Mouse (Mus musculus) central nervous system, embryonic 18 days (tissue): ENCODE measurements around the gene Olfr1174-ps. TPM values are rescaled to one million over a fixed set of nuclear protein-coding genes. Genes with fewer than 3 reads are reported as not detected.

ENCODE experiments used
- polyA plus RNA-seq: library from polyadenylated mRNA; depleted of rRNA; stranded (reverse); fragments of >200 nt; gene quantifications from 2 replicates; pipeline ENCODE4 v1.2.3, GENCODE M21; 2012; rRNA removed

Gene Olfr1174-ps
- polyA plus RNA-seq = not detected in 2 replicates

GRCm38 (mm10) chr2:88315035-88315434 lies at the start of gene Olfr1174-ps:
Olfr1174-ps (minus strand) TSS chr2:88315135.

GRCm38 (mm10) chr2:88346392-88346791 lies 31.5 kb upstream of the Olfr1174-ps start, which contains the start of gene Olfr1177-ps:
Olfr1177-ps (minus strand) TSS chr2:88346492.

GRCm38 (mm10) chr2:88336421-88336820 lies 21.5 kb upstream of the Olfr1174-ps start, which contains the start of gene Olfr1176:
Olfr1176 (plus strand) TSS chr2:88336721.

GRCm38 (mm10) chr2:88327115-88327514 lies 12.2 kb upstream of the Olfr1174-ps start, which contains the start of gene Olfr1175-ps:
Olfr1175-ps (minus strand) TSS chr2:88327215.

GRCm38 (mm10) chr2:88279775-88280174 lies 35.2 kb downstream of the Olfr1174-ps start, which contains the start of gene Olfr1173:
Olfr1173 (minus strand) TSS chr2:88279875.

Other genes with a start within 250 kb of the Olfr1174-ps start
- gene Olfr1163, start 243.3 kb downstream of the Olfr1174-ps start, polyA plus RNA-seq = not detected in 2 replicates
- gene Olfr1164, start 221.2 kb downstream of the Olfr1174-ps start, polyA plus RNA-seq = not detected in 2 replicates
- gene Olfr1166, start 186.9 kb downstream of the Olfr1174-ps start, polyA plus RNA-seq = not detected in 2 replicates
- gene Olfr1167, start 159.9 kb downstream of the Olfr1174-ps start, polyA plus RNA-seq = not detected in 2 replicates
- gene Olfr1168, start 133.3 kb downstream of the Olfr1174-ps start, polyA plus RNA-seq = not detected in 2 replicates
- not detected in 2 replicates for gene Olfr1170, start 86.8 kb downstream of the Olfr1174-ps start, polyA plus RNA-seq
- not detected in 2 replicates for gene Olfr1173, start 35.3 kb downstream of the Olfr1174-ps start, polyA plus RNA-seq
- not detected in 2 replicates for gene Olfr1175-ps, start 12.1 kb upstream of the Olfr1174-ps start, polyA plus RNA-seq
- gene Olfr1176, start 21.6 kb upstream of the Olfr1174-ps start, polyA plus RNA-seq = not detected in 2 replicates
- not detected in 2 replicates for gene Olfr1177-ps, start 31.4 kb upstream of the Olfr1174-ps start, polyA plus RNA-seq
- not detected in 2 replicates for gene Olfr1178, start 71.9 kb upstream of the Olfr1174-ps start, polyA plus RNA-seq
- gene Olfr1179, start 91.3 kb upstream of the Olfr1174-ps start, polyA plus RNA-seq = not detected in 2 replicates
- not detected in 2 replicates for gene Olfr1180, start 104.0 kb upstream of the Olfr1174-ps start, polyA plus RNA-seq
- not detected in 2 replicates for gene Olfr1181, start 111.0 kb upstream of the Olfr1174-ps start, polyA plus RNA-seq
- not detected in 2 replicates for gene Gm13757, start 134.0 kb upstream of the Olfr1174-ps start, polyA plus RNA-seq
- not detected in 2 replicates for gene Olfr1183, start 139.7 kb upstream of the Olfr1174-ps start, polyA plus RNA-seq
- not detected in 2 replicates for gene Olfr1184, start 168.5 kb upstream of the Olfr1174-ps start, polyA plus RNA-seq
- not detected in 2 replicates for gene Olfr1185-ps1, start 178.2 kb upstream of the Olfr1174-ps start, polyA plus RNA-seq
- gene Olfr1186, start 203.4 kb upstream of the Olfr1174-ps start, polyA plus RNA-seq = not detected in 2 replicates
- gene Olfr1188, start 241.8 kb upstream of the Olfr1174-ps start, polyA plus RNA-seq = not detected in 2 replicates